Mouse (Mus musculus) megakaryocyte, adult 5-6 weeks (primary cell): ENCODE results near the gene Shpk. TPM values are rescaled to one million over a fixed set of nuclear protein-coding genes. Genes with fewer than 3 reads are reported as not detected.

Source experiments
- ATAC-seq: 2 replicates; pipeline ENCODE4 v1.8.0; 2016; ENCODE audit warnings: mild to moderate bottlenecking, inconsistent platforms; ENCODE audit not compliant: poor library complexity, severe bottlenecking
- total RNA-seq, 2 experiments: library from RNA; stranded (forward) in 1 of 2; stranded (reverse) in 1 of 2; fragments of 153-499, 151-499 nt in 1 of 2; fragments of 221-1000, 200-1000 nt in 1 of 2; gene quantifications; 2 replicates each; pipeline versions ENCODE4 v1.2.3 to v1.2.4; 2015 to 2017

The Shpk gene
- total RNA-seq, 2 experiments from 2014 or later = 1.1 to 1.6 TPM

- ATAC-seq = no peak
These were observed 59.4 kb downstream of the Shpk start for GRCm38 (mm10) chr11:73258664-73259063.

DNA sequence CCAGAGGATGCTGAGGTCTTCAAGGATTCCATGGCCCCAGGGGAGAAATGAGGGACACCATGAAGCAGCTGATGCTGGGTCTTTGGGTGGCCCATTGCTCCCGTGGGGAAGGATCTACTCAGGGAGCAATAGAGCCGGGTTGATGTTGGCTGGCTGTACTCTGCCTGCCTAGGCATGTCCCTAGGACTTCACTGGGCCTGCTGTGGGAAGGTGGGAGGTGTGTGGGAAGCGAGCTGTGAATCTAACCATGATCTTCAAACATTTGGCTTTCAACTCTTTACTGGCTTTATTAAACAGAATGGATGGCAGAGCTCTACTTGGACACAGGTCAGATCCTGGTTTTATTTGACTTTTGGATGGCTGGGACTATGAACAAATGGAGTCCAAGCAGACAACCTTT is 61.2 kb downstream of the Shpk start:
- ATAC-seq = no peak

DNA sequence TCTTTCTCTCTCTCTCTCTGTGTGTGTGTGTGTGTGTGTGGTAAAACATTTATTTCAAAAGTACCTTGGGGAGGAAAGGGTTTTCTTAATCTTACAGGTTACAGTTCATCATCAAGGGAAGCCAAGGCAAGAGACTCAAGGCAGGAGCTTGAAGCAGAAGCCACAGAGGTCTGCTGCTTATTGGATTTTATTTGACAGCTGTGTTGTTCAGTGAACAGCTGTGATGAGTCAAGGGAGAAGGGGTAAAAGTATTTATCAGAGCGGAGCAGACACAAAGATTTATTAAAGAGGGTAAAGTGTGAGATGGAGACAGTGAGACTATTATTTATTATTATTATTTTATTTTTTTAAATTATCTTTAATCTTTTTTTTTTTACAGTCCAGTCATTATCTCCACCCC is 62.1 kb downstream of the Shpk start:
- ATAC-seq = no peak

DNA sequence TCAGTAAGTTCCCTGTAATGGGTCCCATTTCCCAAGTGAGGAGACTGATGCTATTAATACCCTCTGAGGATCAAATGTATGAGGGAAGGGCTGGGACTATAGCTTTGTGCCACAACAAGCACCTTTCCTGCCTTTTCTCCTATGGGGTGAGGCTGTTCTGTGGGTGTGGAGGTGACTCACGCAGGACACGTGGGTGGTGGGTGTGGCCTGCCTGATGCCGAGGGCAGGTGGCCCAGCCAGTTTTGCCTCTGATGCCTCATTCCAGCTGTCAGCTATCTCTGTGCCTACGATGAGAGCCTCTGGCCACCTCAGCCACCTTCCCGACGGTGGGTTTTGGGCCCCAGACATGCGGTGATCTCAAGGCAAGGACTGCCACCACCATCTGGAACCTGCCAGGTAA is 68.0 kb downstream of the Shpk start, which contains the start of gene Trpv3:
Trpv3 (plus strand) TSS at position 122 of the 400 bp plus-strand sequence.
- ATAC-seq = no peak

Other genes starting within 250 kb of the Shpk start
- 83.5 and 92.8 TPM in 2 replicates for gene Atp2a3, start 238.3 kb upstream of the Shpk start, total RNA-seq (2015)
- gene Atp2a3, start 238.3 kb upstream of the Shpk start, total RNA-seq (2017) = 79.8 and 123 TPM in 2 replicates
- 15.8 and 16.4 TPM in 2 replicates for gene P2rx1, start 200.4 kb upstream of the Shpk start, total RNA-seq (2015)
- 9.8 and 10.4 TPM in 2 replicates for gene P2rx1, start 200.4 kb upstream of the Shpk start, total RNA-seq (2017)
- gene Camkk1, start 180.5 kb upstream of the Shpk start, total RNA-seq (2015) = 0.23 and 0.51 TPM in 2 replicates
- 0.94 and 1.2 TPM in 2 replicates for gene Camkk1, start 180.5 kb upstream of the Shpk start, total RNA-seq (2017)
- gene Ncbp3, start 151.7 kb upstream of the Shpk start, total RNA-seq (2015) = 8.1 and 8.9 TPM in 2 replicates
- gene Ncbp3, start 151.7 kb upstream of the Shpk start, total RNA-seq (2017) = 11.4 and 12.3 TPM in 2 replicates
- 0.09 and 0.22 TPM in 2 replicates for gene Itgae, start 108.9 kb upstream of the Shpk start, total RNA-seq (2015)
- gene Itgae, start 108.9 kb upstream of the Shpk start, total RNA-seq (2017) = 0.04 and 0.15 TPM in 2 replicates
- gene Haspin, start 61.2 kb upstream of the Shpk start, total RNA-seq (2015) = 14.9 and 15.1 TPM in 2 replicates
- gene Haspin, start 61.2 kb upstream of the Shpk start, total RNA-seq (2017) = 19.2 and 21.8 TPM in 2 replicates
- not detected in 2 replicates for gene P2rx5, start 39.0 kb upstream of the Shpk start, total RNA-seq (2015)
- gene P2rx5, start 39.0 kb upstream of the Shpk start, total RNA-seq (2017) = not detected in 2 replicates
- gene Emc6, start 22.4 kb upstream of the Shpk start, total RNA-seq (2015) = 42.9 and 53.0 TPM in 2 replicates
- 28.7 and 29.0 TPM in 2 replicates for gene Emc6, start 22.4 kb upstream of the Shpk start, total RNA-seq (2017)
- gene Tax1bp3, start 22.4 kb upstream of the Shpk start, total RNA-seq (2015) = 13.7 and 19.9 TPM in 2 replicates
- gene Tax1bp3, start 22.4 kb upstream of the Shpk start, total RNA-seq (2017) = 16.8 and 18.5 TPM in 2 replicates
- gene Ctns, start 418 bp upstream of the Shpk start, total RNA-seq (2015) = 18.4 and 19.3 TPM in 2 replicates
- gene Ctns, start 418 bp upstream of the Shpk start, total RNA-seq (2017) = 21.0 and 23.3 TPM in 2 replicates
- not detected in 2 replicates for gene Trpv1, start 34.8 kb downstream of the Shpk start, total RNA-seq (2015)
- not detected in 2 replicates for gene Trpv1, start 34.8 kb downstream of the Shpk start, total RNA-seq (2017)
- gene Trpv3, start 67.9 kb downstream of the Shpk start, total RNA-seq (2015) = not detected in 2 replicates
- not detected in 2 replicates for gene Trpv3, start 67.9 kb downstream of the Shpk start, total RNA-seq (2017)
- 1.1 and 1.3 TPM in 2 replicates for gene Aspa, start 130.1 kb downstream of the Shpk start, total RNA-seq (2015)
- 1.7 and 2.2 TPM in 2 replicates for gene Aspa, start 130.1 kb downstream of the Shpk start, total RNA-seq (2017)
- not detected in 2 replicates for gene Gm49340, start 130.3 kb downstream of the Shpk start, total RNA-seq (2015)
- not detected in 2 replicates for gene Gm49340, start 130.3 kb downstream of the Shpk start, total RNA-seq (2017)
- gene Spata22, start 130.3 kb downstream of the Shpk start, total RNA-seq (2015) = not detected in 2 replicates
- not detected in 2 replicates for gene Spata22, start 130.3 kb downstream of the Shpk start, total RNA-seq (2017)
- gene Olfr20, start 151.3 kb downstream of the Shpk start, total RNA-seq (2015) = not detected in 2 replicates
- gene Olfr20, start 151.3 kb downstream of the Shpk start, total RNA-seq (2017) = not detected in 2 replicates
- not detected in 2 replicates for gene Olfr376, start 171.8 kb downstream of the Shpk start, total RNA-seq (2015)
- not detected in 2 replicates for gene Olfr376, start 171.8 kb downstream of the Shpk start, total RNA-seq (2017)
- gene Olfr1, start 200.2 kb downstream of the Shpk start, total RNA-seq (2015) = not detected in 2 replicates
- gene Olfr1, start 200.2 kb downstream of the Shpk start, total RNA-seq (2017) = not detected in 2 replicates
- gene Olfr378, start 229.0 kb downstream of the Shpk start, total RNA-seq (2015) = not detected in 2 replicates
- not detected in 2 replicates for gene Olfr378, start 229.0 kb downstream of the Shpk start, total RNA-seq (2017)